Mouse (Mus musculus) lung, postnatal 25 days (tissue): ENCODE measurements at regions not wholly inside any gene's neighbourhood (a gene's known extent, or its start where the extent isn't known, plus 50 kb on each side); places are given as distances from the start of the nearest gene placed in this dataset.

ENCODE experiments used
- DNase-seq: peaks from one replicate; pipeline ENCODE4 v3.0.0; 2022; ENCODE audit warnings: low spot score

DNA sequence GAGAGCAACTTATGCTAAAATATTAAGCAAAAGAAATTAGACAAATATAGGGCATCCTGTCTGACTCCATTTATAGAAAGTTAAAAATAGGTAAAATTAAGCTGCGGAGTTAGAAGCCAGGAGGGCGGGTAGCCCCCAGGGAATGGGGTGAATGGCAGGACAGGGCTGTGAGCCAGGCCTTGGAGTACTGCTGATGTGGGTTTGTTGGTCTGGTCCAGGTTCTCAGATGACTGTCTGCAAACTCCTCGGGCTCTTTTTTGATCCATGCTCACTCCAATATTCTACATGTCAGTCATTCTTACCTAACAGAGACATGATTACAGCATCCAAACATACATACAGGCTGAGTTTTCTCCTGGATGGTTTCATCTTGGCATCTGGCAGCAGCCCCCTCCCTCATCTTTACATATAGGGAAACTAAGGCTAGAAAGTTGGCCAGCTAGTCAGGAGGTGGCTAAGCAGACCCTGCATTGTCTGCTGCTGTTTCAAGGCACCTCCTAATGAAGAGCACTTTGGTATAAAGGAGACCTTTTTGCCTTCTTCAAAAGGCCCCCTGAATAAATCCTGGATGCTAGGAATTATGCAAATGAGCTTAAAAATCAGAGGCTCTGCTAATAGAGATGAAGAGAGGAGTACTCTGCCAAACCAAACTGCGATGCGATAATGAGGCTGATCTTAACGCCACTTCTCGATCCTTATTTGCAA is 354.4 kb downstream of the Xylt1 start:
- no peak for DNase-seq

DNA sequence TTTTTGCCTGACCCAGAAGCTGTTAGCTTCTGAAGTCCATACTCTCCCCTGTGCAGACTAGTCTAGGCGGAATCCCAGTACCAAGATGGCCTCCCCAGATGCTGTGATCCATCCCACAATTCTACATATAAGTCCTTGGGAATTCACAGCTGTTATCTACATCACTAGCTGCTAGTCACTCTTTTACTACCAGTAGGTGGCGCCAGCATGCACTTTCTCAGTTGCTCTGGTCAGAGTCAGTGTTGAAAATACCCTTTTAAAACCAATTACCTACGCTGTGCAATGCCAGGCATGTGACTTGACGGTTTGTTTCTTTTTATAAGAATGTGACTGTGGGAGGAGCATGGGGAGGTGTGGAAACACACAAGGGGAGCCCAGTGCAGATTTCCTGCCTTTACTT is 348.3 kb downstream of the Xylt1 start:
- no peak for DNase-seq
